Mouse (Mus musculus): ENCODE results near the gene Npff. TPM values are rescaled to one million over a fixed set of nuclear protein-coding genes. Genes with fewer than 3 reads are reported as not detected.

Npff gene
- 1.9 and 2.9 TPM in 2 replicates for polyA plus RNA-seq (2014; fragmentation: Nextera tagmentation; extraction: Ambion mirVana)

- H3K4me2 ChIP-seq, result no peak within 1 kb of the TSS
- no peaks in the 10 kb centered on the region for H3K27me3 ChIP-seq (ENCODE audit: insufficient read depth, low read length)
- no peak within 1 kb of the TSS for H3K4me3 ChIP-seq (ENCODE audit: low read depth, low read length)
- DNase-seq (peak; percentile 93), ATAC-seq (ENCODE audit: insufficient read depth) (0 out of 2 replicates have a peak, but pooled peaks have one; percentile 44)
- H3K9me3 ChIP-seq (ENCODE audit: low read depth, low read length), result no peaks in the 10 kb centered on the region
- no peaks in the 10 kb centered on the region for H3K4me1 ChIP-seq (ENCODE audit: insufficient read depth)
- no peak within 1 kb of the TSS for H3K27ac ChIP-seq (ENCODE audit: low read depth)
- peaks cover 79% of the 10 kb centered on the region for H3K36me3 ChIP-seq (ENCODE audit: insufficient read depth)
- H3K9ac ChIP-seq, result no peak within 1 kb of the TSS
- TF ChIP-seq CTCF (IDR thresholded peaks at IDR 0.05; ENCODE audit: low read depth), result peak; percentile 95
- WGBS, result 2% methylated on average over 3 of the region's 3 CpGs
These were observed at the start of gene Npff for GRCm38 (mm10) chr15:102524892-102525485. Gene Npff (minus strand): TSS chr15:102524942.

GRCm38 (mm10) chr15:102572081-102572480 lies 47.3 kb upstream of the Npff start:
- WGBS, result 57% methylated on average over 3 of the region's 3 CpGs
- Histone ChIP-seq H3K27me3 (ENCODE audit: insufficient read depth, low read length) (no peaks in the 10 kb centered on the region), H3K4me3 (ENCODE audit: low read depth, low read length) (no peak overlapping the region), H3K9ac (no peak overlapping the region), H3K36me3 (ENCODE audit: insufficient read depth) (no peaks in the 10 kb centered on the region), H3K4me2 (no peak overlapping the region), H3K9me3 (ENCODE audit: low read depth, low read length) (no peaks in the 10 kb centered on the region), H3K27ac (ENCODE audit: low read depth) (no peak overlapping the region), H3K4me1 (ENCODE audit: insufficient read depth) (no peaks in the 10 kb centered on the region)
- DNase-seq (no peak), ATAC-seq (ENCODE audit: insufficient read depth) (no peak)
- no peak for TF ChIP-seq CTCF (IDR thresholded peaks at IDR 0.05; ENCODE audit: low read depth)

DNA sequence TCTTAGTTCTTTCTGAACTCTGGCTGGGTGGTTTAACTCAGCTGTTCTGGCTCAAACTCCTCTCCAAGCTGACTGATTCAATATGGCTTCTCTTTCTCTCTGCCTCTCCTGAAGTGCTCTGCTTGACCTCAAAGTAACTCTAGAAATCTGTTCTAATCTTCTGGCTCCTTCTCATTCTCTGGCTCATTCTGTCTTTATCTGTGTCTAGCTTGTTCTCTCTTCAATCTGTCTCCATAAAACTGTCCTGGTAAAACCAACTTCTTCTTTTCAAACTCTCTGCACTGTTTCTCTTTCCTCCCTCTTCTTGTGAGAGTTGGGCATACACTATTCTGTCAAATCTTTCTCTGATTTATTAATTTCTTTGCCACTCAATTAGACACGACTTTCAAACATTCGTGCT lies 43.1 kb upstream of the Npff start:
- TF ChIP-seq CTCF (IDR thresholded peaks at IDR 0.05; ENCODE audit: low read depth), result no peak
- no peak for DNase-seq
- Histone ChIP-seq H3K4me1 (ENCODE audit: insufficient read depth) (no peaks in the 10 kb centered on the region), H3K27ac (ENCODE audit: low read depth) (no peak overlapping the region), H3K36me3 (ENCODE audit: insufficient read depth) (peaks cover 11% of the 10 kb centered on the region; the same call in 1 of the 2 replicates), H3K9ac (no peak overlapping the region), H3K9me3 (ENCODE audit: low read depth, low read length) (no peaks in the 10 kb centered on the region), H3K4me2 (no peak overlapping the region), H3K4me3 (ENCODE audit: low read depth, low read length) (no peak overlapping the region), H3K27me3 (ENCODE audit: insufficient read depth, low read length) (no peaks in the 10 kb centered on the region)
- ATAC-seq (ENCODE audit: insufficient read depth), result no peak
- 69% methylated on average over 2 of the region's 2 CpGs for WGBS

DNA sequence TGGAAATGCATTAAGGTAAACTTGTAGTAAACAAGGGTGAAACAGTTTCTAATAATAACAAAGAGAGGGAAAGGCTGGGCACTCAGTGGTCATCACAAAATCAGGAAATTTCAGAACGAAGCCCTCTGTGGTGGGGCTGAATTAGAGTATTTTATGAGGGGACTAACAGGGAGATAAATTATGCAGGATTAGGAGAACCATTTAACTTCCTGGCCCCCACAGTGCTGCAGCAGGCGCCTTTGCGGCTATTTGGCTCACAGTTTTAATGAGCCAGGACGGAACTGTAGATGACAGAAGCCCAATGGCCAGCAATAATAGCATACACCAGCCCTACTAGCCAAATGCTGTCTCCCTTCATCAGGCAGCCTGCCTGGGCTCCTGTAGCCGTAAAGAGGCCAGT lies 38.9 kb upstream of the Npff start:
- no peak for TF ChIP-seq CTCF (IDR thresholded peaks at IDR 0.05; ENCODE audit: low read depth)
- Histone ChIP-seq H3K27me3 (ENCODE audit: insufficient read depth, low read length) (no peaks in the 10 kb centered on the region), H3K9ac (no peak overlapping the region), H3K36me3 (ENCODE audit: insufficient read depth) (peaks cover 27% of the 10 kb centered on the region; the same call in 1 of the 2 replicates), H3K9me3 (ENCODE audit: low read depth, low read length) (no peaks in the 10 kb centered on the region), H3K4me2 (no peak overlapping the region), H3K27ac (ENCODE audit: low read depth) (no peak overlapping the region), H3K4me1 (ENCODE audit: insufficient read depth) (no peaks in the 10 kb centered on the region), H3K4me3 (ENCODE audit: low read depth, low read length) (no peak overlapping the region)
- no peak for DNase-seq
- no peak for ATAC-seq (ENCODE audit: insufficient read depth)
- 85% methylated on average over 5 of the region's 5 CpGs for WGBS

DNA sequence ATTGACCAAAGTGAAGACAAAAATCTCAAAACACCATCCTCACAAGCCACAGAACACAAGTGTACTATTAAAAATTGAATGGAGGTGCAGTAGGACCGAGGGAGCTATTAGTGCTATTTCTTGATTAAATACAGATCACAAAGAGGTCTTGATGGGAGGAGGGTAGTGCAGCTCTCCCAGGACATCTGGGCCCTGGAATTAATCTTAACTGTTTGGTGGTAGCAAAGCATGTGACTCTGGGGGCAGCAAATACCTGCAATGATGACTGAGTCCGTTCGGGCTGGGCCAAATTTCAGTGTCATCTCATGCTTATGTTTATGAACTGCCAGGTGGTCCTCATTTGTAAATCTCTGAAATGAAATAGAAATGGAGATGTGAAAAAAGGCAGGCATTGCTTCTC lies 38.3 kb upstream of the Npff start:
- Histone ChIP-seq H3K9me3 (ENCODE audit: low read depth, low read length) (no peaks in the 10 kb centered on the region), H3K4me3 (ENCODE audit: low read depth, low read length) (no peak overlapping the region), H3K36me3 (ENCODE audit: insufficient read depth) (peaks cover 27% of the 10 kb centered on the region; the same call in 1 of the 2 replicates), H3K9ac (no peak overlapping the region), H3K4me1 (ENCODE audit: insufficient read depth) (no peaks in the 10 kb centered on the region), H3K27me3 (ENCODE audit: insufficient read depth, low read length) (no peaks in the 10 kb centered on the region), H3K27ac (ENCODE audit: low read depth) (no peak overlapping the region), H3K4me2 (no peak overlapping the region)
- ATAC-seq (ENCODE audit: insufficient read depth) (no peak), DNase-seq (no peak)
- WGBS, result 80% methylated on average over 3 of the region's 3 CpGs
- no peak for TF ChIP-seq CTCF (IDR thresholded peaks at IDR 0.05; ENCODE audit: low read depth)

- H3K36me3 ChIP-seq (ENCODE audit: insufficient read depth), result peaks cover 27% of the 10 kb centered on the region; the same call in 1 of the 2 replicates
- H3K27ac ChIP-seq (ENCODE audit: low read depth), result no peak overlapping the region
- ATAC-seq (ENCODE audit: insufficient read depth), result no peak
- no peak overlapping the region for H3K9ac ChIP-seq
- no peaks in the 10 kb centered on the region for H3K9me3 ChIP-seq (ENCODE audit: low read depth, low read length)
- no peak overlapping the region for H3K4me3 ChIP-seq (ENCODE audit: low read depth, low read length)
- no peak overlapping the region for H3K4me2 ChIP-seq
- no peak for DNase-seq
- no peak for TF ChIP-seq CTCF (IDR thresholded peaks at IDR 0.05; ENCODE audit: low read depth)
- 96% methylated on average over 1 of the region's 1 CpGs for whole genome bisulfite sequencing
- H3K4me1 ChIP-seq (ENCODE audit: insufficient read depth), result no peaks in the 10 kb centered on the region
- no peaks in the 10 kb centered on the region for H3K27me3 ChIP-seq (ENCODE audit: insufficient read depth, low read length)
These were observed 37.7 kb upstream of the Npff start for GRCm38 (mm10) chr15:102562491-102562890.

DNA sequence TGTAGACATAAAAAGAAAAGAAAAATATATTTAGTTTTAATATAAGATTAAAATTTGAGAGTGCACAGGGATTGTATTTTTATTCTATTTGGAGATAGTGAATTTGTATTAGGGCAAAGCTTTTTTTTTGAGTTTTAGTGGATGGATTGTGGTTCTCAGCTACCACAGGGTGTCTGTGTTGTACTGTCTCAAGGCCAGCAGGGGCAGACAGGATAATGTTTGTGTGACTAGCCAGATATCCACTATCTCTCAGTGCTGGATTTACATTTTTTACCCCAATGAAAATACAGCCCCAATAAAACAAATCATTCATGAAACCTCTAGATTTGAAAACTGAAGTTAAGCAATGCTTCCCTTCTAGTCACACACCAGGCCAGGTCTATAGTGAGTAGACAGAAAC lies 32.8 kb upstream of the Npff start:
- ATAC-seq (ENCODE audit: insufficient read depth) (no peak), DNase-seq (peak; percentile 16)
- no peaks in the 10 kb centered on the region for H3K9me3 ChIP-seq (ENCODE audit: low read depth, low read length)
- no peaks in the 10 kb centered on the region for H3K27me3 ChIP-seq (ENCODE audit: insufficient read depth, low read length)
- H3K9ac ChIP-seq, result no peak overlapping the region
- no peaks in the 10 kb centered on the region for H3K4me1 ChIP-seq (ENCODE audit: insufficient read depth)
- H3K36me3 ChIP-seq (ENCODE audit: insufficient read depth), result peaks cover 52% of the 10 kb centered on the region
- no peak overlapping the region for H3K4me3 ChIP-seq (ENCODE audit: low read depth, low read length)
- TF ChIP-seq CTCF (IDR thresholded peaks at IDR 0.05; ENCODE audit: low read depth), result peak; percentile 25; the same call in 1 of the 2 replicates
- no peak overlapping the region for H3K4me2 ChIP-seq
- H3K27ac ChIP-seq (ENCODE audit: low read depth), result no peak overlapping the region

Data from lung, embryonic 14.5 days (tissue).